Mouse (Mus musculus) adrenal gland, postnatal 10 days (tissue): ENCODE measurements around the gene Cyp2j13. TPM values are rescaled to one million over a fixed set of nuclear protein-coding genes. Genes with fewer than 3 reads are reported as not detected.
"Not testable (repeated sequence)": the region's sequence is repeated elsewhere in the genome, so short reads cannot be mapped to it uniquely, and the experiment has no call there.

Source experiments
- DNase-seq: peaks from one replicate; pipeline ENCODE4 v3.0.0; 2021; ENCODE audit warnings: mixed read lengths
- long read RNA-seq, 2 experiments: library from polyadenylated mRNA; stranded (forward); transcript quantifications; one replicate each; pipeline ENCODE4 v2.0.0; 2021
- total RNA-seq, 2 experiments: library from RNA; stranded (reverse); gene quantifications; 2 replicates each; pipeline ENCODE4 v1.2.3; 2021

Gene Cyp2j13
- not detected for total RNA-seq
- long read RNA-seq, experiment 1, result 0 reads
- long read RNA-seq, experiment 2, result 0 reads

DNA sequence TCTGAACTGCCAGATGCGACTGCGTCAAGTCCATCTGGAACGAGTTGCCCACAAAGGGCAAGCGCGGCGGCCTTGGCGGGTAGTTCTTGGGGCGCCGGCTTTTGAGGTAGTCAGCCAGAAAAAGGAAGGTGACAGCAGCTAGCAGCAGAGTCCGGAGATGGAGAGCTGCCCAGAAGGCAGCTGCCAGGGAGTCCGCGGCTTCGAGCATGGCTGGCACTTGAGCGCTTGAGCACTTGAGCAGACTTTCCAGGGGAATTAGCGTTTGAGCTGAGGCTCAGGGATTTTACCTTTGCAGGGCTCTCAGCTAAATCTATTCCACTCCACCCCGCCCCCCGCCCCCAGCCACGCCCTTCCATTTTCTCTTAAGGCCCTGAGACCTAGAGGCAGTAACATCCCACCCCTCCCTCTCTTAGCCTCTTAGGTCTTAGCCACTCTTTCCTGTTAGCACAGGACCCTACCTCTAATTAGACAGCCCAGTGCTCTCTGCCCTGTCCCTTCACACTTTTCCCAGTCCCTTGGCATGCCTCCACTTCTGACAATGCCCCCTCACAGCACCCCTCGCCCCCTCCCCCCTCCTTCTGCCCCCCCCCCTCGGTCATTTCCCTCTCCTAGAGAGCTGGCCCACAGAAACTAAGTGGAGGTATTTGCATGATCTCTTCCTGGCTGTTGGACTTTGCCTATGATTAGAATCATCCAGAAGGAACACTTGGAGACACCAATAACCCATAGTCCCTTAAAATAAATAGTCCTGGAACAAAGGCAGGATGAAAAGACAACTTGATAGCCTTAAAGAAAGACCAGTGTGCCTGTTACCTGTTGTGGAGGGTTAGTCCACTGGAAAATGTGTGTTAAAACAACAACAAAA lies at the start of gene Cyp2j13:
Gene Cyp2j13, minus strand, starts transcription at position 286 of the 865 bp plus-strand sequence.
- peak; percentile 27 for DNase-seq

DNA sequence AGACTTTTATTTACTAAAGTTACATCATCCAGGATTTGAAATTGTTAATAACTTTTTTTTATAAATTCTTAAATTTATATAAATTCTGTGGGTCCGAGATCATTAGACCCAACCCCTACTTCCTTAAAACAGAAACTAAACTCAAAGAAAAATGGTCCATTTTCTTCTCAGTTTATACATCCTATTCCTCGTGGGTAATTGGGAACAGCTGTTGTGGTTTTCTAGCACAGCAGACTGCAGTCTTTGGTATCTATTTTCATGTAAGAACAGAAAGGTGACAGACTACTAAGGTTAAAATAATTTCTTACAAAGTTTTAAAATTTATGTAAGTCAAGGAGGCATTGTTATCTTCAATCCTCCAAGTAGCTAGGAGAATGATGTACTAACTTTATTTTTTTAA lies 19.5 kb upstream of the Cyp2j13 start:
- DNase-seq, result no peak

DNA sequence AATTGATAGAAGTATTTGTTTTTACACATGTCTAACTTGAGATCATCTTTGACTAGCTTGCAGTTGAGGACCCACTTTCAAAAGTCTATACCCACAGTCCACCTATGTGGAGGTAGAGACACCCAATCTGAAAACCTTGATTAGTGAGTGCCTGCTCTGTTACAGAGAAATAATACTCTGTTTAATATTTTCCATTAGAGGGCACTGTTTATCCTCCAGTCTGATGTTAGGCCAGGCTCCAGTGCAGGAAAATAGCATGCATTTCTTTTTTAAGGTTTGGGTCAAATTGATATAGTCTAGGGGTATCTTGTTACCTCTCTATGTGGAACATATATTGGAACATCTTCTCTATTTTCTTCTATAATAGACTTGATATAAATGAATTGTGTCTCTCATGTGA lies 14.5 kb upstream of the Cyp2j13 start:
- DNase-seq, result no peak

DNA sequence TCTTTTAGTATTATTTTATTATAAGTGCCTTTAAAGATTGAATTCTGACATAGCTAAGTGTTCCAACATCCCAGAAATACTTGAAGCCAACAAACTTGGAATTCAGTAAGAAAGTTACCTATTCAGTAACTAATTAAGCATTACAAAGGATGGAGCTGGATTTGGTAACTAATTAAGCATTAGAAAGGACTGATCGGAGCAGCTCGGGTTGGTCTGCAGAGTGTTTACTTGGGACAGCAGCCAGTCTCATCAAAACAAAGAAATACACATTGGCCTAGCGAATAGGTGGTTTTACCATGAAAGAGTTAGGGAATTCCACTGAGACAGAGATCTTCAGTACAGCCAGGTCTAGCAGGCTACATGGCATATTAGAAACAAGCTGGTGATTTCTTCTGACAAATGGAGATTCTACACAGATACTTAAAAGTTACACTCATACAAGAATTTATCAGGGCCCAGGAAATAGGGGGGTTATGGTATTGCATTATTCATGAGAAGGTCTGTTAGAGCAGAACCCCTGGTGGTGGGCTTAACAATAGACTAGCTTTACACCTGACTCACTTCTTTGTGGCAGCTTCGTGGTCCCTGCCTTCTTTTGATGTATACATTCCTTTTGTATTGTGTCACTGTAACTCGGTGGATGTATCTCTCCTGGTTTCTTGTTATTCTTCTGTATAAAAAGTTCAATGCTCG lies 12.2 kb upstream of the Cyp2j13 start:
- not testable (repeated sequence) for DNase-seq

- no peak for DNase-seq
These were observed 962 bp upstream of the Cyp2j13 start for GRCm38 (mm10) chr4:96078308-96078707.

- DNase-seq, result no peak
These were observed 15.3 kb downstream of the Cyp2j13 start for GRCm38 (mm10) chr4:96062045-96062444.

GRCm38 (mm10) chr4:96060106-96060505 lies 17.2 kb downstream of the Cyp2j13 start:
- no peak for DNase-seq

- no peak for DNase-seq
These were observed 48.9 kb downstream of the Cyp2j13 start for GRCm38 (mm10) chr4:96028412-96028811.

DNA sequence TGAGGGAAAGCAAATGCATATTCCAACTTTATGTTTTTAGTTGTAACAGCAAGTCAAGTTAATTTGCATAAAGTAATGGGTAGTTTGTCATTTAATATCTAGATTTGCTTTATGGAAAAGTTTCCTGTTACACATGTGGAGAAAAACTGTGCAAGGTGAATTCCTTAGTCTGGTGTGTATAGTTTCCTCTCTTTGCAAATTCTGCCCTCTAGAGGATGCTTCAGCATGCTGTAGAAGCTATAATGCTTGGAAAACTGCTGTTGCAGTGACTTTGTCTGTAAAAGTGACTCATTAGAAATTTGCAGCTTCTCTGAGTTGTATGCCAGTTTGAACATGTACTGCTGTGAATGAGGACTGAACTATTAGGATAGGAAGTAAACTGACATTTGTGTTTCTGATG lies 54.5 kb downstream of the Cyp2j13 start:
- peak; percentile 12 for DNase-seq

DNA sequence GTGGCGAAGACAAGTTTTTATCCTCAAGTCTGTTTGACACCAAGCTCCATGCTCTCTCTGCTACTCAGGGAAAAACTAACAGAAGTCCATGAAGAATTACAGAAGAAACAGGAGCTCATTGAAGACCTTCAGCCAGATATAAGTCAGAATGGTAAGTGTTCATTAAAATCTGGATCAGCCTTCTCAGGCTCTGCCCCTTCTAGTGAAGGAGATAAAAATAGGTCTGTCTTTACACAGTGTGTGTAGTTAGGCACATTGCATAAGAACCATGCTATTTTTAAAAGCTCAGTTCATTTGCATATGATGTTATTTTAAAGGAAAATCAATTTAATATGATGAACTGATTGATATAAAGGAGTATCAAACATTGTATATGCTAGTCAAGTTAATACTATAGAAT lies 60.5 kb downstream of the Cyp2j13 start:
- DNase-seq, result no peak

- not testable (repeated sequence) for DNase-seq
These were observed 95.1 kb downstream of the Cyp2j13 start for GRCm38 (mm10) chr4:95982221-95982620.

Other genes starting within 250 kb of the Cyp2j13 start
- gene Hook1, start 110.3 kb downstream of the Cyp2j13 start, total RNA-seq, result 10 to 100 TPM; 11.7 to 13.2 TPM
- under 1 TPM; 0.36 to 0.73 TPM for gene Cyp2j12, start 63.6 kb upstream of the Cyp2j13 start, total RNA-seq
- not detected for gene Cyp2j7, start 159.1 kb upstream of the Cyp2j13 start, total RNA-seq